Mouse (Mus musculus) lung, postnatal 4 days (tissue): ENCODE data around the gene Apex2.
A peak's percentile ranks its signal among the peaks of the same experiment; 100 is the strongest.
"Not testable (repeated sequence)": the region's sequence is repeated elsewhere in the genome, so short reads cannot be mapped to it uniquely, and the experiment has no call there.

ENCODE experiments used
- DNase-seq, 2 experiments: peaks; one replicate each; pipeline ENCODE4 v3.0.0; 2021

The Apex2 gene

GRCm38 (mm10) chrX:150589696-150590095 is at the start of gene Apex2:
TSS of gene Apex2 (minus strand) at chrX:150589868.
- DNase-seq = no peak

DNA sequence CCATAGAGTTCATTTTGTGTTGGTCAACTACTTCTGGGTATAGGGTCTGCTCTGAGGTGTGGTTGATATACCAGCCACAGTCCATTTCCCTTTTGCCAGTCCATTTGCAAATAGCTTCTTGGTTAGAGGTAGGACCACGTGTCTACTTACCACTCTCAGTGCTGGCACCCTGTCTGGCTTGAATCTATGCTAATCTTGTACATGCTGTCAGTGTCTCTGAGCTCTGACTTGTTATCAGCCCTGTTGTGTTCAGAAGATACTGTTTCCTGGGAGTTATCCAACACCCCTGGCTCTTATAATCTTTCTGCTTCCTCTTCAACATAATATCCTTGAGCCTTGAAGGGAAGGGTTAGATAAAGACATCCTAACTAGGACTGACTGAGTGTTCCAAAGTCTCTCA is 46.8 kb upstream of the Apex2 start:
- DNase-seq = no peak

- DNase-seq = no peak
Measured at GRCm38 (mm10) chrX:150598882-150599281, 9.2 kb upstream of the Apex2 start.

GRCm38 (mm10) chrX:150595016-150595760 is 5.5 kb upstream of the Apex2 start:
- no peak for DNase-seq

DNA sequence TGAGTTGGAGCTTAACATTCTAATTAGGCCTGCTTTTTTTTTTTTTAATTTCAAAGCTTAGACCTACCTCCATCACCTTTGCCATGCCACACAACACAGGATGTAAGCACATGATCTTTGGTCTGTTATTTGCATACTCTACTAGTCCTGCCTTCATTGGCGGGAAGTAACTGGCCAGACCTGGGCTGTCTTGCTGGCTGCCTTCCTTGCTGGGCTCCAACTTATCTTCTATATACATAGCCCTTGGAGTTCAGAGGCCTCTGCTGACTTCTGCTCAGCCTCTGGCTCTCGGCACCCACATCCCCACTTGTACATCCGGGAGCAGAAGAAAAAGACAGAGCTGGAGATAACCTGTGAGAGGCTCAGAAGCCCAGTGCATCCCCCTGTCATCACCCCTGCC is 4.5 kb upstream of the Apex2 start:
- DNase-seq = no peak

- no peak for DNase-seq
Measured at GRCm38 (mm10) chrX:150593266-150594035, 3.8 kb upstream of the Apex2 start.

- peak; percentile 84 to 87 for DNase-seq
Measured at GRCm38 (mm10) chrX:150588023-150588764, 1.5 kb downstream of the Apex2 start, which contains the start of gene Pfkfb1. TSS of gene Pfkfb1 (plus strand) at chrX:150588229.

DNA sequence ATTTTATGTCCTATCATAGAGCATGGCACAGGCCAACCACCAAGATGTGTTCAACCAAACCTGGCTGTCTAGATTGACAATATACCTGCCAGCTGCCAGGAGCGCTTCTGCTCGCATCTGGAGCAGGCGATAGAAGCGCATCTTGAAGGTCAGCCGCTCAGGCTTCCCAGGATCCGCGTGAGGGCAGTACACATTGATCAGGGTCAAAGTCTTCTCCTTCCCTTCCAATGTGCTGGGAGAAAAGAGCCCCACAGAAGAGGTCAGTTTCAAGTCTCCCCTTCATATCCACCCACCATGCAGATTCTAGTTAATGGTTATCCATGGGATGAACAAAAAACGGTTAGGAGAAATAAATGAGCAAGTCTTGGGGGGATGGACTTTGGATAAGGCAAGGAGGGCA is 4.6 kb downstream of the Apex2 start:
- no peak for DNase-seq

DNA sequence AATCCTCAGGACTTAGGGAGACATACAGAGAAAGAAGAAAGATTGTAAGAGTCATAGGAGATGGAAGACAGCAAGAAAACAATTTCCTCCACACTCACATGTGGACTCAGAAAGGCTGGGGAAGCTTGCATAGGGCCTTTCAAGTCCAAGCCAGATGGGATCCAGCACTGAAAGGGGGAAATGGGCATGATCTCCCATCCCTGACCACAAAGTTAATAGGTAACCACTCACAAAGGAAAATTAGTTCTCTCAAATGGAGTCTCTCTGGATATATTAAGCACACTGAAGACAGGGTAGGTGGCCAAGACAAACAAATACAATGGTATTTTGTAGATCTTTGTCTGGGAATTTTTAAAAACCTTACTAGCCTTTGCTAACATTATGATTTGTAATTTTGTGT is 7.7 kb downstream of the Apex2 start:
- DNase-seq = no peak

GRCm38 (mm10) chrX:150564644-150565357 is 24.9 kb downstream of the Apex2 start:
- DNase-seq = no peak

GRCm38 (mm10) chrX:150554032-150554431 is 35.6 kb downstream of the Apex2 start:
- no peak for DNase-seq

DNA sequence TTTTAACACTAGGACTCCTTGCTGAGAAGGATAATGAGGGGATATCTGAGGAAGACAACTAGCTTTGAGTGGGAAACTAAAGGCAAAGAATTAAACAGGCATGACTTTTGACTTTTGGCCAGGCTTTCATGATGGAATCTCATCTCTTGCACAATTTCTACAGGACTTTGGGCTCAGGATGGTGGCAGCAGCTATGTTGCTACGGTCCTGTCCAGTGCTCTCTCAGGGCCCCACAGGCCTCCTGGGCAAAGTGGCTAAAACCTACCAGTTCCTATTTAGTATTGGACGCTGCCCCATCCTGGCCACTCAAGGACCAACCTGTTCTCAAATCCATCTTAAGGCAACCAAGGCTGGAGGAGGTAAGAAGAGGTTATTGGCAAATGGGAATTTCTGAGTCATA is 37.7 kb downstream of the Apex2 start:
- no peak for DNase-seq

DNA sequence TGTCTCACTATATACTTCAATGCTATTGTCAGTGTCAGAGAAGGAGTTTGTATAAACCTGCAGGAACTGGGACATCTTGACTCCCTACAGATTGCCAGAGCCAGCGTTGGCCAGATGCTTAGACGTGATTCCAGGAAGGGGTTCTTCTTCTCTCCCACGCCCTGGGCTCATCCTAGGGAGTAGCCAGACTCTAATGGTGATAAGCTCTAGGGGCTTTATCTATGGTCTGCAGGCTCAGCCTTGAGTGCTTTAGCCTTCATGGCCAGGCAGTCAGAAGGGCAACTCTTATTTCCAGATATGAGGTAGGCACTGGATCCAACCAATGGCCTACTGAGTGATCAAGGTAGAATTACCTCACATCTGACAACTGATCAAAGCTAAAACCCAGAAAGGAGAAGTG is 40.0 kb downstream of the Apex2 start:
- no peak for DNase-seq

DNA sequence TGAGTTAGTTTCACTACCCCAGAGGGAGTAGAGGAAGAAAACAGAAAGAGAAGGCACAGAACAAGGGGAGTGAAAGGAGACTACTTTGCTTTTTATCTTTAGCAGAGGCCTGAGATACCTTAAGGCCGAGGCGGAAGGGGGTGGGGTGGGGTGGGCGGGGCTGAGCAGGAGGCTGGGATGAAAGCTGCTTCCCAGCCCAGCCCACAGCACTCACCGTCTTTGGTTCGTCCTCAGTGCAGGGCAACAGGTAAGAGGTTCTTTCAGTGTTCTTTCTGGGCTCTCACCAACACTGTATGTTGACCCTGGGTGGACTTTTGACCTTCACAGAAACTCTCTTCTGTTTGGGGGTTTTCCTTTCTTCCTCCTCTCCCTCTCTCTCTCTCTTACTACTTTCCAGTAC is 42.4 kb downstream of the Apex2 start, which contains the start of gene Alas2:
Alas2 (plus strand) TSS at position 137 of the 400 bp plus-strand sequence.
- no peak for DNase-seq

DNA sequence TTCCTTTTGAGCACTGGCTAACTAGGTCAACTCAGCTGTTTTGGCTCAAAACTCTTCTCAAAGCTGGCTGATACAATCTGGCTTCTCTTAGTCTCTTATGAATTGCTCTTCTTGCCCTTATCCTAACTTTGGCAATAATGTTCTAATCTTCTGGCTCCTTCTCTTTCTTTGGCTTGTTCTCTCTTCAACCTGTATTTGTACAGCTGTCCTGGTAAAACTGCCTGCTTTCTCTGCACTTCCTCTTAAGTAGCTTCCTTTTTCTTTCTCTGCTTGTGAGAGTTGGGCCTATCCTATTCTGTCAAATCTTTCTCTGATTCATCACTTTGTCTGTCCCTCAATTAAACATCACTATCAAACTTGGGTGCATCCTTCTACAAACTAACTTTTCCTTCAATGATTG is 48.0 kb downstream of the Apex2 start:
- DNase-seq = no peak

- no peak for DNase-seq
Measured at GRCm38 (mm10) chrX:150540111-150540510, 49.6 kb downstream of the Apex2 start.

GRCm38 (mm10) chrX:150516477-150516876 is 73.2 kb downstream of the Apex2 start:
- no peak for DNase-seq

- DNase-seq = no peak
Measured at GRCm38 (mm10) chrX:150516015-150516414, 73.7 kb downstream of the Apex2 start.

DNA sequence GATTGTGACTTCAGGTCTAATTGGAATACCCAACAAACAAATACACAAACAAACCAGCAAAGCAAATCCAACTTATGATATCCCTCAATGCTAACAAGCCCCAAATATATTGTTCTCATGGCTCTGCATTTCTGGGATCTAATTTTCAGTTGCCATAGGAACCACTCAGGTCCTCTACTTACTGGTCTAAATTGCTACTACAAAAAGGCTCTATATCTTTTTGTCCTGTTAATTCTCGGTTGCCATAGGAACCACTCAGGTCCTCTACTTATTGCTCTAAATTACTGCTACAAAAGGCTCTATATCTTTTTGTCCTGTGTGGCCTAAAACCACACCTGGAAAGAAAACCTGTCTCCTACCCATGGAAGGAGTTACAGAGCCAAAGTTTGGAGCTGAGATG is 75.5 kb downstream of the Apex2 start:
- no peak for DNase-seq

DNA sequence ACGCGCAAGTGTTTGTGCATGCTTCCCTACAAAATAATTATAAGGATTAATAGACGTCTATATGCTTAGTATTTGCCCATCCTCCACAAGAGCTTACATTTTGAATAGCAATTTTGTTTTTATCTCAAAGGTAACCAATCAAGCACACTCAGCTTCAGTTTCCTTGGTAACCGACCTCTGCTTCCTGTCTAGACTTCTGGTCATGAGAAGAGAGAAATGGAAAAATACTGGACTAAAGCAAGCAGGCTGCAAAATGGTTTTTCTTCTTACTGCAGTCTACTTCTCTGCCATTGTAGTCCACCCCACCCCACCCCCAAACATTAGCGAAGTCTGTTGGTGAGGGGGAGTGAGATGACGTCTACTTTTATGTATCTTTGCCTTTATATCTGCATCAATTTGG is 78.4 kb downstream of the Apex2 start:
- DNase-seq = no peak

DNA sequence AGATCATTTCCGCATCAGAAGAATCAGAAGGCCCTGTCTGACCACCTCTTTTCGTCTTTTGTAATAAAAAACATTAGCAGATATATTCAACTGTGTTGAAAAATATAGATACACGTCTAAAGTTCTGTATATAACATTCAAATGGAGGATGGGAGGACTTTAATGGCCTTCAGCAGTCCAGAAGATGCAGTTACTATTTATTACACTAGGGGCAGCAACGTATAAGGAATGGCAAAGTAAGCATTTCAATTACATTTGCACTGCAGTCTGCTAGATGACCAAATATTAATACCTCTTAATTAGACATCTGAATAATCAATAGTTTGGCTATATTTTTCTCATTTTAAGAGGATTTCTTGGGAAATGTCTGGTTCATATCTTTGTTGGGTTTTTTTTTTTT is 79.0 kb downstream of the Apex2 start:
- peak in 1 of 2 experiments; percentile 17 for DNase-seq

DNA sequence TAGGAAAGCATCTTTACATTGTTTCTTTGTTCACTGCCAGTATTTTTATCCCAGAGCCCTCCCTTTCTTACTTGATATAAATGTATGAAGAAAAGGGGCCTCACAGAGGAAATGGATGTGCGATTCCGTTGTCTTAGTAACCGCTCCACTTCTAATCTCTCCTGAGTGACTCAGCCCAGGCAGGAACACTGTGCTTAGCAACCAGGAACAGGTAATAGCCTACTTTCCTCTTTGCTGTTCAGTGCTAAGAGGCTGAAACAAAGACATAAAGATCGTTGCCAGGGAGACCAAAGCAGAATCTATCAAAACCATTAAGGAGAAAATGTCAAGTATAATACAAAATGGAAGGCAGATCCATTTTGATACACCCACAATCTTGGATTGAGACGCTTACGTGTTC is 81.0 kb downstream of the Apex2 start:
- DNase-seq = no peak

DNA sequence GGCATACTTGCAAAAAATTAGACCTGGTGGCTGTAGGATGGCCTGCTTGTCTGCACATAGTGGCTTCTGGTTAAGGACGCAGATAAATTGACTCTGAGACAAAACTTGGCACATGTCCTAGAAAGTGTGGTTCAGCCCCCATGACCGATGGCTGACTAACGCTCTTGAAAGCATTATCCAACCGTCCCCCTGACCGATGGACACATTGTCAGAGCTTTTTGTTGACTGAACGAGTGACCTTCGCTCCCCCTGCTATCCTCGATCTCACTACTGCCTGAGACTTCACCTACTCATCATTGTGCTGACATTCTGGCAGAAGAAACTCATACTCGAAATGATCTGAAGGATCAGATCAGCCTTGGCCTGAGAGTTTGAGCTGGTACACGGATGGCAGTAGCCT is 101.9 kb downstream of the Apex2 start:
- not testable (repeated sequence) for DNase-seq
